Mouse (Mus musculus) brain, embryonic 18.5 days (tissue): ENCODE results near the gene R3hdml.

Experiments
- DNase-seq: peaks from one replicate; pipeline ENCODE4 v3.0.0-alpha.2; 2012; ENCODE audit warnings: low read depth, low spot score

Gene R3hdml

GRCm38 (mm10) chr2:163471710-163472465, 20.2 kb upstream of the R3hdml start:
- DNase-seq, result no peak

- DNase-seq, result peak; percentile 86
Observed at GRCm38 (mm10) chr2:163472466-163472851, 19.7 kb upstream of the R3hdml start, which contains the start of gene Fitm2. TSS of gene Fitm2 (minus strand) at chr2:163472629.

GRCm38 (mm10) chr2:163480191-163480825, 11.8 kb upstream of the R3hdml start:
- DNase-seq, result no peak

- DNase-seq, result no peak
Observed at GRCm38 (mm10) chr2:163481539-163482029, 10.5 kb upstream of the R3hdml start.

- no peak for DNase-seq
Observed at GRCm38 (mm10) chr2:163487360-163487759, 4.8 kb upstream of the R3hdml start.

GRCm38 (mm10) chr2:163489725-163490291, 2.3 kb upstream of the R3hdml start:
- no peak for DNase-seq

- DNase-seq, result no peak
Observed at GRCm38 (mm10) chr2:163490656-163491055, 1.5 kb upstream of the R3hdml start.

GRCm38 (mm10) chr2:163491351-163491750, 767 bp upstream of the R3hdml start:
- DNase-seq, result no peak

- no peak for DNase-seq
Observed at GRCm38 (mm10) chr2:163493031-163493430, 913 bp downstream of the R3hdml start.

GRCm38 (mm10) chr2:163493976-163494375, 1.9 kb downstream of the R3hdml start:
- no peak for DNase-seq

- no peak for DNase-seq
Observed at GRCm38 (mm10) chr2:163494456-163494855, 2.3 kb downstream of the R3hdml start.

- DNase-seq, result no peak
Observed at GRCm38 (mm10) chr2:163502219-163502618, 10.1 kb downstream of the R3hdml start.

GRCm38 (mm10) chr2:163503191-163503590, 11.1 kb downstream of the R3hdml start:
- no peak for DNase-seq

- DNase-seq, result no peak
Observed at GRCm38 (mm10) chr2:163506300-163507004, 14.3 kb downstream of the R3hdml start, which contains the start of gene Hnf4a. TSS of gene Hnf4a (plus strand) at chr2:163506808.

GRCm38 (mm10) chr2:163525761-163526243, 33.7 kb downstream of the R3hdml start:
- no peak for DNase-seq

GRCm38 (mm10) chr2:163527497-163527896, 35.4 kb downstream of the R3hdml start:
- no peak for DNase-seq

- DNase-seq, result no peak
Observed at GRCm38 (mm10) chr2:163530418-163530817, 38.3 kb downstream of the R3hdml start.

GRCm38 (mm10) chr2:163531917-163532316, 39.8 kb downstream of the R3hdml start:
- no peak for DNase-seq

- DNase-seq, result no peak
Observed at GRCm38 (mm10) chr2:163533226-163533625, 41.1 kb downstream of the R3hdml start.

- DNase-seq, result peak; percentile 71
Observed at GRCm38 (mm10) chr2:163534958-163535524, 42.9 kb downstream of the R3hdml start.

- no peak for DNase-seq
Observed at GRCm38 (mm10) chr2:163537443-163537842, 45.3 kb downstream of the R3hdml start.
